Mouse (Mus musculus): ENCODE data around the gene D5Ertd579e.

DNA sequence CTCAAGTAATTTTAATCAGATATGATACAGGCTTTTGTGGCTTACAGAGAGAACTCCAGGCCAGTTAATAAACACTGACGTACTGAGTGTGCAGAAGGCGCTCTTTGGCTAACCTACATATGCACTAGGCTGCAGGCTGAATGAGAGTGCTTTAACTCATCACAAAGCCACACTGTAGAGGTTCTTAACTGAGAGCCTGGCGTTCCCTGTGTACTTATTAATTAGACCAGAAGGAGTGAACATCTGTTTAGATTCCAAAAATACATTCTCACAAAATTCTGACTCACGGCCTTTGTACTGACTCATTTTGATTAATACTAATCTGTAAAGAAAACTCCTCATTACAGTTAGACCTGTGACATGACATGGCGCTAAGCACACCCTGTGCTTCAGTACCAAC, 76.9 kb downstream of the D5Ertd579e start:
- TF ChIP-seq POLR2A (IDR thresholded peaks at IDR 0.05; ENCODE audit: insufficient read depth, low read depth, low read length) (no peak), CTCF (IDR thresholded peaks at IDR 0.05; ENCODE audit: insufficient read depth, low read depth, low read length) (no peak)
